Mouse (Mus musculus) left cerebral cortex, postnatal 10 days (tissue): ENCODE measurements around the gene Sbno1. TPM values are rescaled to one million over a fixed set of nuclear protein-coding genes. Genes with fewer than 3 reads are reported as not detected.
"Not testable (repeated sequence)": the region's sequence is repeated elsewhere in the genome, so short reads cannot be mapped to it uniquely, and the experiment has no call there.

Experiments used
- DNase-seq, 2 experiments: peaks; one replicate each; pipeline ENCODE4 v3.0.0; 2021 to 2022; ENCODE audit warnings: low spot score in 2 of 2, mixed read lengths in 1 of 2; ENCODE audit errors: extremely low spot score in 1 of 2
- intact Hi-C: fragments of 180-260 bp; cut with DNase I; formaldehyde crosslinking; loops from one replicate; pipeline ENCODE4 v1.15.1; 2025
- total RNA-seq, 2 experiments: library from RNA; stranded (reverse); gene quantifications; 2 replicates each; pipeline ENCODE4 v1.2.3; 2021

Sbno1 gene
- total RNA-seq, 2 experiments from 2014 or later, result 128 to 143 TPM

- DNase-seq, result no peak
- intact Hi-C loops, result no loop called here
Observed at GRCm38 (mm10) chr5:124393726-124394125, 32.1 kb downstream of the Sbno1 start.

- intact Hi-C loops, result no loop called here
- no peak for DNase-seq
Observed at GRCm38 (mm10) chr5:124392412-124392811, 33.4 kb downstream of the Sbno1 start.

- intact Hi-C loops, result no loop called here
Observed at GRCm38 (mm10) chr5:124387932-124388331, 37.9 kb downstream of the Sbno1 start.

GRCm38 (mm10) chr5:124380121-124380520 is 45.7 kb downstream of the Sbno1 start:
- DNase-seq, result no peak
- intact Hi-C loops, result no loop called here

More at GRCm38 (mm10) chr5:124387932-124388331, 37.9 kb downstream of the Sbno1 start:
- DNase-seq, result no peak

GRCm38 (mm10) chr5:124377149-124377548 is 48.7 kb downstream of the Sbno1 start:
- intact Hi-C loops, result no loop called here
- DNase-seq, result no peak

- intact Hi-C loops, result no loop called here
- no peak for DNase-seq
Observed at GRCm38 (mm10) chr5:124376401-124376800, 49.4 kb downstream of the Sbno1 start.

GRCm38 (mm10) chr5:124374298-124374697 is 51.5 kb downstream of the Sbno1 start:
- intact Hi-C loops, result loop anchor here (5.0 kb wide), 1 partner anchor 33 kb away; no protein-coding TSS in a partner anchor

GRCm38 (mm10) chr5:124366721-124367120 is 59.1 kb downstream of the Sbno1 start:
- no peak for DNase-seq
- intact Hi-C loops, result no loop called here

More at GRCm38 (mm10) chr5:124374298-124374697, 51.5 kb downstream of the Sbno1 start:
- DNase-seq, result no peak

- intact Hi-C loops, result no loop called here
- no peak for DNase-seq
Observed at GRCm38 (mm10) chr5:124365754-124366153, 60.0 kb downstream of the Sbno1 start.

GRCm38 (mm10) chr5:124364173-124364918 is 61.5 kb downstream of the Sbno1 start:
- intact Hi-C loops, result no loop called here
- no peak for DNase-seq

GRCm38 (mm10) chr5:124362982-124363381 is 62.8 kb downstream of the Sbno1 start, which contains the start of gene Cdk2ap1:
Gene Cdk2ap1 (minus strand): TSS chr5:124363082.
- DNase-seq, intact Hi-C loops: not testable (repeated sequence)

GRCm38 (mm10) chr5:124359641-124360040 is 66.2 kb downstream of the Sbno1 start:
- intact Hi-C loops, result no loop called here
- no peak for DNase-seq

GRCm38 (mm10) chr5:124356695-124357094 is 69.1 kb downstream of the Sbno1 start:
- DNase-seq, result no peak
- intact Hi-C loops, result no loop called here

GRCm38 (mm10) chr5:124355425-124355959 is 70.3 kb downstream of the Sbno1 start:
- intact Hi-C loops, result no loop called here

GRCm38 (mm10) chr5:124354574-124355424 is 71.0 kb downstream of the Sbno1 start:
- intact Hi-C loops, result no loop called here
- peak in 1 of 2 experiments; percentile 66 for DNase-seq

More at GRCm38 (mm10) chr5:124355425-124355959, 70.3 kb downstream of the Sbno1 start:
- no peak for DNase-seq

- intact Hi-C loops, result no loop called here
- peak in 1 of 2 experiments; percentile 84 for DNase-seq
Observed at GRCm38 (mm10) chr5:124353726-124354547, 71.9 kb downstream of the Sbno1 start.

GRCm38 (mm10) chr5:124353011-124353725 is 72.6 kb downstream of the Sbno1 start:
- intact Hi-C loops, result no loop called here
- peak in 1 of 2 experiments; percentile 76 for DNase-seq
